Mouse (Mus musculus) neural tube, embryonic 12.5 days (tissue): ENCODE data around the gene Srrm2. TPM values are rescaled to one million over a fixed set of nuclear protein-coding genes. Genes with fewer than 3 reads are reported as not detected.

Experiments
- ATAC-seq: fragments of 200-750 bp; cut with Nextera tagmentation; 2 replicates; pipeline ENCODE4 v1.8.0; 2017; ENCODE audit warnings: low read depth, mild to moderate bottlenecking, moderate TSS enrichment, moderate library complexity; ENCODE audit not compliant: low FRiP score
- H3K27ac ChIP-seq: fragments of 300-500 bp; sonication (generic); 2 replicates; pipeline ENCODE4 v1.5.1; 2016
- H3K27me3 ChIP-seq: fragments of 300-500 bp; sonication (generic); replicated peaks from 2 replicates; pipeline ENCODE4 v1.6.1; 2016; ENCODE audit warnings: mild to moderate bottlenecking
- H3K36me3 ChIP-seq: fragments of 300-500 bp; sonication (generic); 2 replicates; pipeline ENCODE4 v1.6.1; 2016; ENCODE audit warnings: mild to moderate bottlenecking
- H3K4me1 ChIP-seq: fragments of 300-500 bp; sonication (generic); 2 replicates; pipeline ENCODE4 v1.6.1; 2016
- H3K4me2 ChIP-seq: fragments of 300-500 bp; sonication (generic); replicated peaks from 2 replicates; pipeline ENCODE4 v1.6.1; 2016; ENCODE audit warnings: mild to moderate bottlenecking
- H3K4me3 ChIP-seq: fragments of 300-500 bp; sonication (generic); 2 replicates; pipeline ENCODE4 v1.5.1; 2016
- H3K9ac ChIP-seq: fragments of 300-500 bp; sonication (generic); 2 replicates; pipeline ENCODE4 v1.6.1; 2016; ENCODE audit warnings: mild to moderate bottlenecking
- H3K9me3 ChIP-seq: fragments of 300-500 bp; sonication (generic); 2 replicates; pipeline ENCODE4 v1.6.1; 2016; ENCODE audit warnings: mild to moderate bottlenecking
- WGBS: fragments of 180-500 bp; shearing (Covaris S2); methylation state at CpG from one replicate; pipeline ENCODE4 v1.1.7; 2016; 5-methylcytosine and 5-hydroxymethylcytosine counted together
- polyA plus RNA-seq: library from polyadenylated mRNA; unstranded; fragments of >200 nt; fragmentation: Nextera tagmentation; extraction: Ambion mirVana; gene quantifications from 2 replicates; pipeline ENCODE4 v1.2.1, GENCODE M21; 2016

Srrm2 gene
- polyA plus RNA-seq, 1 experiment from 2014 or later, result 617 TPM

- no peak overlapping the region for H3K9ac ChIP-seq
- H3K9me3 ChIP-seq, result no peaks in the 10 kb centered on the region
- peaks cover 17% of the 10 kb centered on the region for H3K36me3 ChIP-seq
- no peak overlapping the region for H3K4me2 ChIP-seq
- no peak for ATAC-seq
- H3K27me3 ChIP-seq, result peaks cover 55% of the 10 kb centered on the region
- H3K27ac ChIP-seq, result no peak overlapping the region
- 83% methylated on average over 3 of the region's 3 CpGs for WGBS
- peaks cover 19% of the 10 kb centered on the region for H3K4me1 ChIP-seq
- H3K4me3 ChIP-seq, result no peak overlapping the region
Measured at GRCm38 (mm10) chr17:23747471-23747870, 42.9 kb upstream of the Srrm2 start.

GRCm38 (mm10) chr17:23748026-23748425 is 42.3 kb upstream of the Srrm2 start:
- WGBS, result 41% methylated on average over 6 of the region's 6 CpGs
- H3K4me3 ChIP-seq, result no peak overlapping the region
- H3K9me3 ChIP-seq, result no peaks in the 10 kb centered on the region
- ATAC-seq, result no peak
- H3K36me3 ChIP-seq, result peaks cover 23% of the 10 kb centered on the region
- H3K4me2 ChIP-seq, result no peak overlapping the region
- H3K27me3 ChIP-seq, result peaks cover 50% of the 10 kb centered on the region
- H3K27ac ChIP-seq, result no peak overlapping the region
- no peak overlapping the region for H3K9ac ChIP-seq
- H3K4me1 ChIP-seq, result peaks cover 16% of the 10 kb centered on the region

GRCm38 (mm10) chr17:23748631-23749391 is 41.5 kb upstream of the Srrm2 start:
- whole genome bisulfite sequencing, result 36% methylated on average over 10 of the region's 10 CpGs
- no peak overlapping the region for H3K4me2 ChIP-seq
- H3K27ac ChIP-seq, result no peak overlapping the region
- peaks cover 31% of the 10 kb centered on the region for H3K36me3 ChIP-seq
- no peak overlapping the region for H3K4me3 ChIP-seq
- no peak for ATAC-seq
- peaks cover 16% of the 10 kb centered on the region for H3K4me1 ChIP-seq
- H3K9ac ChIP-seq, result no peak overlapping the region
- no peaks in the 10 kb centered on the region for H3K9me3 ChIP-seq
- peaks cover 42% of the 10 kb centered on the region for H3K27me3 ChIP-seq

- no peak overlapping the region for H3K27ac ChIP-seq
Measured at GRCm38 (mm10) chr17:23749400-23750191, 40.7 kb upstream of the Srrm2 start.

GRCm38 (mm10) chr17:23755689-23756088 is 34.6 kb upstream of the Srrm2 start:
- H3K4me1 ChIP-seq, result no peaks in the 10 kb centered on the region
- no peaks in the 10 kb centered on the region for H3K9me3 ChIP-seq
- H3K27ac ChIP-seq, result no peak overlapping the region
- WGBS, result 91% methylated on average over 13 of the region's 13 CpGs
- no peak for ATAC-seq
- peaks cover 88% of the 10 kb centered on the region for H3K36me3 ChIP-seq
- no peak overlapping the region for H3K4me2 ChIP-seq
- H3K4me3 ChIP-seq, result 0 out of 2 replicates have a peak overlapping the region, but pooled peaks have one; percentile 1
- H3K9ac ChIP-seq, result no peak overlapping the region
- H3K27me3 ChIP-seq, result no peaks in the 10 kb centered on the region

More at GRCm38 (mm10) chr17:23749400-23750191, 40.7 kb upstream of the Srrm2 start:
- Histone ChIP-seq H3K4me3 (no peak overlapping the region), H3K9me3 (no peaks in the 10 kb centered on the region), H3K4me2 (no peak overlapping the region), H3K27me3 (peaks cover 34% of the 10 kb centered on the region), H3K9ac (no peak overlapping the region), H3K4me1 (peaks cover 16% of the 10 kb centered on the region), H3K36me3 (peaks cover 37% of the 10 kb centered on the region)
- 83% methylated on average over 11 of the region's 11 CpGs for WGBS
- ATAC-seq, result no peak

GRCm38 (mm10) chr17:23757581-23757980 is 32.8 kb upstream of the Srrm2 start:
- H3K36me3 ChIP-seq, result peaks cover 92% of the 10 kb centered on the region
- H3K27me3 ChIP-seq, result no peaks in the 10 kb centered on the region
- no peak overlapping the region for H3K9ac ChIP-seq
- H3K4me2 ChIP-seq, result no peak overlapping the region
- H3K27ac ChIP-seq, result no peak overlapping the region
- no peaks in the 10 kb centered on the region for H3K4me1 ChIP-seq
- no peak for ATAC-seq
- WGBS, result 96% methylated on average over 9 of the region's 9 CpGs
- H3K9me3 ChIP-seq, result no peaks in the 10 kb centered on the region
- no peak overlapping the region for H3K4me3 ChIP-seq

GRCm38 (mm10) chr17:23758801-23759200 is 31.5 kb upstream of the Srrm2 start:
- no peak overlapping the region for H3K9ac ChIP-seq
- H3K4me3 ChIP-seq, result no peak overlapping the region
- ATAC-seq, result no peak
- no peaks in the 10 kb centered on the region for H3K4me1 ChIP-seq
- H3K4me2 ChIP-seq, result no peak overlapping the region
- H3K36me3 ChIP-seq, result peaks cover 88% of the 10 kb centered on the region
- H3K9me3 ChIP-seq, result no peaks in the 10 kb centered on the region
- WGBS, result 72% methylated on average over 8 of the region's 8 CpGs
- no peaks in the 10 kb centered on the region for H3K27me3 ChIP-seq
- no peak overlapping the region for H3K27ac ChIP-seq

GRCm38 (mm10) chr17:23760231-23760630 is 30.1 kb upstream of the Srrm2 start:
- Histone ChIP-seq H3K9me3 (no peaks in the 10 kb centered on the region), H3K27me3 (no peaks in the 10 kb centered on the region), H3K36me3 (peaks cover 84% of the 10 kb centered on the region), H3K27ac (no peak overlapping the region), H3K4me2 (no peak overlapping the region), H3K9ac (no peak overlapping the region), H3K4me3 (no peak overlapping the region), H3K4me1 (no peaks in the 10 kb centered on the region)
- 95% methylated on average over 9 of the region's 9 CpGs for WGBS
- no peak for ATAC-seq

GRCm38 (mm10) chr17:23761155-23761554 is 29.2 kb upstream of the Srrm2 start:
- Histone ChIP-seq H3K4me2 (no peak overlapping the region), H3K27ac (no peak overlapping the region), H3K9me3 (no peaks in the 10 kb centered on the region), H3K4me3 (no peak overlapping the region), H3K27me3 (no peaks in the 10 kb centered on the region), H3K4me1 (no peaks in the 10 kb centered on the region), H3K9ac (no peak overlapping the region), H3K36me3 (peaks cover 74% of the 10 kb centered on the region)
- ATAC-seq, result no peak
- 99% methylated on average over 3 of the region's 3 CpGs for WGBS

- H3K9me3 ChIP-seq, result no peaks in the 10 kb centered on the region
- no peak for ATAC-seq
- H3K4me2 ChIP-seq, result no peak overlapping the region
- 89% methylated on average over 11 of the region's 11 CpGs for WGBS
- H3K9ac ChIP-seq, result no peak overlapping the region
- H3K27ac ChIP-seq, result no peak overlapping the region
- H3K27me3 ChIP-seq, result no peaks in the 10 kb centered on the region
- H3K4me3 ChIP-seq, result no peak overlapping the region
- H3K4me1 ChIP-seq, result no peaks in the 10 kb centered on the region
- peaks cover 59% of the 10 kb centered on the region for H3K36me3 ChIP-seq
Measured at GRCm38 (mm10) chr17:23762976-23763375, 27.4 kb upstream of the Srrm2 start.

- 8% methylated on average over 2 of the region's 2 CpGs for WGBS
- peaks cover 10% of the 10 kb centered on the region for H3K4me1 ChIP-seq
- peak overlapping the region; percentile 68 for H3K4me2 ChIP-seq
- H3K9ac ChIP-seq, result peak overlapping the region; percentile 95
- H3K4me3 ChIP-seq, result peak overlapping the region; percentile 84
- H3K27ac ChIP-seq, result no peak overlapping the region
- no peaks in the 10 kb centered on the region for H3K9me3 ChIP-seq
- H3K36me3 ChIP-seq, result peaks cover 12% of the 10 kb centered on the region
- H3K27me3 ChIP-seq, result no peaks in the 10 kb centered on the region
- no peak for ATAC-seq
Measured at GRCm38 (mm10) chr17:23770493-23770892, 19.8 kb upstream of the Srrm2 start.

GRCm38 (mm10) chr17:23770896-23771283 is 19.4 kb upstream of the Srrm2 start:
- H3K4me2 ChIP-seq, result peak overlapping the region; percentile 68
- peak overlapping the region; percentile 95 for H3K9ac ChIP-seq
- WGBS, result under 1% methylated on average over 19 of the region's 19 CpGs
- H3K4me1 ChIP-seq, result peaks cover 10% of the 10 kb centered on the region
- peak overlapping the region; percentile 79; the same call in 1 of the 2 replicates for H3K27ac ChIP-seq
- peak overlapping the region; percentile 84 for H3K4me3 ChIP-seq
- no peaks in the 10 kb centered on the region for H3K27me3 ChIP-seq
- H3K36me3 ChIP-seq, result peaks cover 12% of the 10 kb centered on the region
- no peaks in the 10 kb centered on the region for H3K9me3 ChIP-seq
- ATAC-seq, result no peak; the same call in 1 of the 2 replicates
